Mouse (Mus musculus) adrenal gland, adult 18-20 months (tissue): Measurements from ENCODE around the gene Adamtsl4. TPM values are rescaled to one million over a fixed set of nuclear protein-coding genes. Genes with fewer than 3 reads are reported as not detected.
"Not testable (repeated sequence)": the region's sequence is repeated elsewhere in the genome, so short reads cannot be mapped to it uniquely, and the experiment has no call there.

Source experiments
- DNase-seq, 2 experiments: peaks; one replicate each; pipeline ENCODE4 v3.0.0; 2021 to 2022; ENCODE audit warnings: low spot score in 2 of 2
- total RNA-seq, 2 experiments: library from RNA; stranded (reverse); gene quantifications; 1 replicate in 1 of 2; 2 replicates in 1 of 2; pipeline ENCODE4 v1.2.3; 2021

Gene Adamtsl4
- total RNA-seq, 2 experiments from 2014 or later: 8.6 to 10.1 TPM

- DNase-seq: no peak
These were observed 24.8 kb downstream of the Adamtsl4 start for GRCm38 (mm10) chr3:95662724-95663449.

DNA sequence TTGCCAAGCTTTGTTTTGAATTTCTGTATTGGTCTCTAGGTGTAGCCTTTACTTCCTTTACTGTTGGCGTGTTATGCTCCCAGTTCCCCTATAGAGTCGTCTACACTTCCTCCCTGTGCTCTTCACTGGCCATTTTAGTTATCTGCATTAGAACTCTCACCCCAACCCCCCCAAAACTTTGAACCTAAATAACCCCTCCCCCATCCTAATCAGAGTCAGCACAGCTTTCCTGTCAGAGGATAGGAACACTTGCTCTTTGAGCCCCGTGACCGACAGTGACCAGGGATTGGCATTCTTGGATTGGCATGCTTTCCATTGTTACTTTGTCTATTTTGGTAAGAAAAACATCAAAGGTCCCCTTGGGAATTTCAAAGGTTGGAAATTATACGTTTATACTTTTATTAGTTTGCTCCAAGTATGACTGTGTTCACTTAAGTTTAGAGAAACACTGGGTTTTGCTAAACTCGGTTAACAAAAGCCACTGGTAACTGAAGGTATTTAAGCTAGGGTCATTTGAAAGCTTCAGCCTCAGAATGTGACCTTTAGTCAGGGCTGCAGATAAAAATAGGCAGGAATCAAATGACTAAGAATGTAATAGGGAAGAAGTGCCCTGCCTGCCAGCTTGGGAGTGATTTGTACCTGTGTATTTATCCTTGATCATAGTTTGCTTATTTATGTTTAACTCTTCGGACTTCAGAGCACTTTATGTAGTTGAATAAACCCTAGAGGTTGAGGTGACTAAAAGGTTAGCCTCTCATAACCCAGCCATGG is 25.6 kb downstream of the Adamtsl4 start:
- DNase-seq: no peak

DNA sequence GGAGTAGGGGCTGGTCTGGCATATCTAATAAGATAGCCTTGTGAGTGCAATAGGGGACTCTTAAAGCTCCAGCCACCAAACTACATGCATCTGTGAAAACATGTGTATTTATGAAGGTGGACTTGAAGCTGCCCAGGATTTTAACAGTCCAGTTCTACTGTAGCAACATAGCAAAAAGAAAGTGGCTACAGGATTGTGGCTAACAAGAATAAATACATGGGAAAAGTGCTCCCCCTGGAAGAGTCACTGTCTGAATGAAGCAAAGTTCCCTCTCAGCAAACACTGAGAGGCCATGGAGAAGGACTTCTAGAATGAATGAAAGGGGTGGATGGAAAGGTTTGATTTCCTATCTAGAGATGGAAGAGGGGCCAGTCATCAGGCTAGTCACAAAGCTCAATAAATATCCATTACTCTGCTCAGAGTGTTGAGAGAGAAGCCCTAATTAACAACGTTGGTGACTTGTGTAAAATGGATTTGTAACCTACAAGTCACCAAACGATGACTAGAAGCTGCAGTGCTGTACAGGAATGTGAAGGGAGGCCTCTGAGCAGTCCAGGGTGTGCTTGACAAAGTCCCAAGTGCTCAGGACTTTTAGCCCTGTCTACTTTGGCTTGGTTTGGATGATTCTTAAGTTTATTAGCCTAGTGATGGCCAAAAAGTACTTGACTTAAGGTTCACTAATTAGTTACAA is 26.8 kb downstream of the Adamtsl4 start:
- no peak for DNase-seq

GRCm38 (mm10) chr3:95659948-95660347 is 27.8 kb downstream of the Adamtsl4 start:
- no peak for DNase-seq

GRCm38 (mm10) chr3:95658868-95659712 is 28.6 kb downstream of the Adamtsl4 start:
- DNase-seq: peak; percentile 74 to 77

- DNase-seq: peak; percentile 98
These were observed 29.4 kb downstream of the Adamtsl4 start, which contains the start of gene Mcl1 for GRCm38 (mm10) chr3:95658236-95658867. Gene Mcl1, plus strand, starts transcription at chr3:95658788.

- DNase-seq: no peak
These were observed 30.0 kb downstream of the Adamtsl4 start for GRCm38 (mm10) chr3:95657711-95658110.

DNA sequence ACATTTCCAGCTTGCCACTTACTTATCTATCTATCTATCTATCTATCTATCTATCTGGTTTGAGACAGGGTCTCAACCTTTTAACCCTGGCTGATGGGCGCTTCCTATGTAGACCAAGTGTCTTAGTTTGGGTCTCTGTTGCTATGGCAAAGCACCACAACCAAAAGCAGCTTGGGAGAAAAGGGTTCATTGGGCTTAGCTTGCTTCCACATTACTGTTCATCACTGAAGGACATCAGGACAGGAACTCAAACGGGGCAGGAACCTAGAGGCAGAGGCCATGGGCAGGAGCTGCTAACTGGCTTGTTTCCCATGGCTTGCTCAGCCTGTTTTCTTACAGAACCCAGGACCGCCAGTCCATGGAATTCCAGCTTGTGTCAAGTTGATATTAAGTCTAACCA is 30.6 kb downstream of the Adamtsl4 start:
- no peak for DNase-seq

DNA sequence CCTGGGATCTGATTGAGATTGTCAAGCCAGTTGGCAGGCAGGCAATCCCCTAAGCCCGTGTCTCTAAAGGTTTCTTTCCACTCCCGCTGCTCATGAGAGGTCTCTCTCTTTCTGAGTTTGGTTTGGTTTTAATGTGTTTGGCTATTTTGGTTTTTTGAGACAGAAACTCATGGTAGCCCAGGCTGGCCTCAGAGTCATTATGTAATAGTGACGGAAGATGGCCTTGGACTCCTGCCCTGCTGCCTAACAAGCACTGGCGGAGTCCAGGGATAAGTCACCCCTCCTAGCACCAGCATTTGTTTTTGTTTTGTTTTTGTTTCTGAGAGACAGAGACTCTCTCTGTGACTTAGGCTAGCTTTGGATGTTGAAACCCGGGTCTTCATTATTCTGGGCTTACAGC is 32.3 kb downstream of the Adamtsl4 start:
- DNase-seq: no peak

DNA sequence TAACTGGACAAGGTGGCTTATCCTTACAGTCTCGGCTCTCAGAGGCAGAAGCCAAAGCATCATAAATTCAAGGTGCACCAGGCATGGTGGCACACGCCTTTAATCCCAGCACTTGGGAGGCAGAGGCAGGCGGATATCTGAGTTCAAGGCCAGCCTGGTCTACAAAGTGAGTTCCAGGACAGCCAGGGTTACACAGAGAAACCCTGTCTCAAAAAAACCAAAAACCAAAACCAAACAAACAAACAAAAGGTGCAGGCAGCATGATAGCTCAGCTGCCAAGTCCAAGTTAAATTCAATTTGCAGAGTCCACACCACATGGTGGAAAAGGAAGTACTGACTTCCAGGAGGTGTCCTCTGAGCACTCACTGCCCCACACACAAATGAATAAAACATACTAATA is 33.3 kb downstream of the Adamtsl4 start:
- not testable (repeated sequence) for DNase-seq

DNA sequence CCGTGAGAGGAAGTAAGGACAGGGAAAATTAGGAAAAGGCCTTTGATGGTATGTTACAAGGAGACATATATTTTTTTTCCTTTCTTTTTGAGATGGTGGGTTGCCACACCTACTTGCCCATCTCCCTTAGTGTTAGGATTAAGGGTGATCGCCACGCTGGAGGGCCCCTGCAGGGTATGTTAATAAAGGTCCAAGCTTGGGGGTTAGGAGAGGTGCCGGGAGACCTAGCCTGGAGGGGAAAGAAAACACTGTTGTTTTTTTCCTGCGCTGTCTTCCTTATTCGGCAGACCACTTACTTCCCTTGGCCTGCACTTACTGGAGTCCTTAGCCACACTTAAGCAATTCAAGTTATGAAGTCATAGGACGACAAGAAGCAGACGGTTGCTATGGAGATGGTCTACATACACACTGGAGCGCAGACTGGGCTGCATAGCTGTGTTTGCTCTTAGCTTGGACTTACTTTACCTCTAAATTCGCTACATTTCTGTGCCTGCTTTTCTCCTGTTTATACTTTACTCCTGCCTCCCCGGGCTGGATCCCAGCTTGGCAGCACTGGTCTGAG is 34.2 kb downstream of the Adamtsl4 start:
- no peak for DNase-seq

- no peak for DNase-seq
These were observed 34.8 kb downstream of the Adamtsl4 start for GRCm38 (mm10) chr3:95652871-95653270.

DNA sequence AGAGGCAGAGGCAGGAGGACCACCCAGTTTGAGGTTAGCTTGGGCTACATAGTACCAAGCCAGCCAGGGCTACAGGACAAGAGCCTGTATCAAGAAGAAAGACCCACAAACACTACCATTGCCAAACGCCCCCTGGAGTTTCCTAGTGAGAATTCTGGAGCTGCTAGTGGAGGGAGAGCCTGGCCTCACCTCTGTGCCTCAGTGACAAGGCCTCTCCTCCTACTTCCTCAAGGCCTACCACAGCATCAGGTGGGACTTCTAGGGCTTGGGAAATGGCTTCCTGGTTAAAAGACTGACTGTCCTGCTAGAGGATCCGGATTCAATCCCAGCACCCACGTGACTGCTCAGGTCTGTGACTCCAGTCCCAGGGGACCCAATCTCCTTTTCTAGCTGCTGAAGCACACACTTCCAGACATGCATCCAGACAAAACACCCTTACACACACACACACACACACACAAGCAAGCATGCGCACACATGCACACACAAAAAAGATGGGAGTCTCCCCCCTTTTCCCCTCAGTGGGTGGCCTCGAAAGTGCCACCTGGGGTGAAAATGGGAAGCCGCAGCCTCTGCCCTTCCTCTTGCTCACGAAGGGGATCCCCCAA is 35.4 kb downstream of the Adamtsl4 start:
- no peak for DNase-seq

- no peak for DNase-seq
These were observed 36.1 kb downstream of the Adamtsl4 start for GRCm38 (mm10) chr3:95651391-95652203.

GRCm38 (mm10) chr3:95651033-95651373 is 36.7 kb downstream of the Adamtsl4 start:
- no peak for DNase-seq

DNA sequence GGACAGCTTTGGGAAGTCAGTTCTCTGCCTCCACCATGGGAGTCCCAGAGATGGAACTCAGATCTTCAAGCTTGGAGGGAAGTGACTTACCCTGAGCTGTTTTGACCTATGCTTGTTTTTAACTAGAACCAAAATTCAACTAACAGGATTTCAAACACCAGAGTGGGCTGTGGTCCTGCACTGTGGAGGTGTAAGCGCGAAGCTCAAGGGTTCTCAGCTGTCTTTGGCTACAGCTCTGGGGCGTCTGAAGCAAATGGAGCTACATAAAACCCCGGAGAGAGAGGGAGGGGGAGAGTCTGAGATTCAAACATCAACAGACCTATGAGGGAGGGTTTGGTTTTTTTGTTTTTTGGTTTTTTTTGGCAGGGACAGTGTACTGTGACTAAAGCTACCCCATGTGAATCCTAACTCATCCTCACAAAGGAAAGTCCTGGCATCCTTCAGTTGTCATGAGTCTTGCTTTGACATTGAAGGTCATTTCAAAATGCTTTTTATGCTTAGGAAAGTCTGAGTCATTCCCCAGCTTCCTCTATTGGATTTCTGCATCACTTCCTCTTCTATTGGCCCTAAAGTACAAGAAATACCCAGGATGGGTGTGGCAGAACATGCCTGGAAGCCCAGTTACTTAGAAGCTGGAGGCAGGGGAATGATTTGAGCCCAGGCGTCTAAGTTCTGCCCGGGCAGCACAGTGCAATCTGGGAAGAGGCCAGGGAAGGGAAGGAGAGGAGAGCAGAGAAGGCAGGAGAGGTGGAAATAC is 37.3 kb downstream of the Adamtsl4 start:
- no peak for DNase-seq

DNA sequence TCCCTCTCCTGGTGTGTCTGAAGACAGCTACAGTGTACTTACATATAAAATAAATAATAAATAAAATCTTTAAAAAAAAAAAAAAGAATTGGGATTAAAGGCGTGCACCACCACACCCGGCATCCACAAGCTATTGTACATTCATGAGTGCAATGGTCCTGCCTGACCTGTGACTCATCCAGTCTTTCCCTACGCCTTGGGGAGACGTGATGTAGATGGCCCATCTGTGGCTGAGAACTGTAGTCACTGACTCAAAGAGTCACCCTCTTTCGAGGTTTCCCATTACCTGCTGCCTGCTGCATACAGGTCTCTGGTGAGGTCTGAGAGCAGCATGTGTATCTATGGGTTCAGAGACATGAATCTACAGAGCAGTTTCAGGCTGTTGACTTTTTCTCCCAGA is 39.7 kb downstream of the Adamtsl4 start:
- DNase-seq: no peak
